Mouse (Mus musculus) ES-CJ7 (cell line): Measurements from ENCODE around the gene Megf8.
"Not testable (repeated sequence)": the region's sequence is repeated elsewhere in the genome, so short reads cannot be mapped to it uniquely, and the experiment has no call there.

Source experiments
- DNase-seq: peaks from one replicate; pipeline ENCODE4 v3.0.0; 2011; ENCODE audit warnings: low read depth, low spot score

Gene Megf8

DNA sequence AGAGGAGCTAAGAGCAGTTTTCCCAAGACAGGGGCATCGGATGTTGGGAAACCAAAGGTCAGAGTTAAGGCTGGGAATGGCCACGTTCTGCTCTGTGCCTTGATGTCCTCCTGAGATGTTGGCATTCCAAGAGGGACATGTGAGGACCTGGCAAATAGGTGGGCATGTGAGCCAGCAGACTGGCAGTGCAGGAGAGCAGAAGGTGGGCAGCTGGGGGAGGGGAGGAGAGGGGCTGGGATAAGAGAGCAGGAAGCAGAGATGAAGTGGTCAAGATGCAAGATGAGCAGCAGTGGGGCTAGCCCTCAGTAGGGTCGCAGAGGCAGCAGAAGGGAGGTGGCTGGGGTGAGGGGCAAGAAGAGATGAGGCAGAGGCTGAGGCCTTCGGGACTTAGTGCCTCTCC is 66.9 kb downstream of the Megf8 start:
- no peak for DNase-seq

DNA sequence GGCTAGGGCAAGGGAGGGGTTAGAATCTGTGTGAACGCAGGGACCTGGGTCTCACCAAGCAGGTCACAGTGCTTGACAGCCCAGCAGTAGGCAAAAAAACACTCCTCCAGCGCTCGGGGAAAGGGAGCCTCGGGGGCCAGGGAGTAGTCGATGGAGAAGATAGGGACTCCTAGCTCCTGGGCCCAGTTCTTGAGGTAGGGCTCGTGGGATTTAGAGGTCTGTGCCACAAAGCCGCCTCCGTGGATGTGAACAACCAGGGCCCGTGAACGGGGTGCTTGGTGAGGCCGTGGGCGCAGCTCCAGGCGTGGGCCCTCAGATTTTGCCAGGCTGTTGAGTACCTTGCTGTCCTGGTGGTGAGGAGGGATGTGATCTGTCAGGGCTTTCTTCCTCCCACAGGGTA is 67.4 kb downstream of the Megf8 start:
- no peak for DNase-seq

GRCm38 (mm10) chr7:25384818-25385217 is 67.9 kb downstream of the Megf8 start:
- no peak for DNase-seq

DNA sequence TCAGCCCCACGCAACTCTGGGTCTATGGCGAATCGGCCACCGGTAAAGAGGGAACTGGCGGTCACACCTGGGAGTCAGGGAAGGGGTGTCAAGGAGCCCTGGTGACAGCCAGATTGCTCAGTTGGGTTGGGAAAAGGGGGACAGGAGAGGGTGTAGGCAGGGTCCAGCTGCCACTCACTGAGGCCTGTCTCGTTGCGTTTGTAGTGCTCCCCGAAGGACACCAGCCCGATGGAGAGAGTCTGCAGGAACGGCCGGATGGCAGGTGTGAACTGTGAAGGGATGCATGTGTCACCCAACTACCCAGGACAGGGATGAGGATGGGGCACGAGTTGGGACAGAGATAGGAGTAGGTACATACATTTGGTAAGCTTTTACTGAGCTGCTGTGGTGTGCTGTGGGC is 68.3 kb downstream of the Megf8 start:
- DNase-seq: no peak

DNA sequence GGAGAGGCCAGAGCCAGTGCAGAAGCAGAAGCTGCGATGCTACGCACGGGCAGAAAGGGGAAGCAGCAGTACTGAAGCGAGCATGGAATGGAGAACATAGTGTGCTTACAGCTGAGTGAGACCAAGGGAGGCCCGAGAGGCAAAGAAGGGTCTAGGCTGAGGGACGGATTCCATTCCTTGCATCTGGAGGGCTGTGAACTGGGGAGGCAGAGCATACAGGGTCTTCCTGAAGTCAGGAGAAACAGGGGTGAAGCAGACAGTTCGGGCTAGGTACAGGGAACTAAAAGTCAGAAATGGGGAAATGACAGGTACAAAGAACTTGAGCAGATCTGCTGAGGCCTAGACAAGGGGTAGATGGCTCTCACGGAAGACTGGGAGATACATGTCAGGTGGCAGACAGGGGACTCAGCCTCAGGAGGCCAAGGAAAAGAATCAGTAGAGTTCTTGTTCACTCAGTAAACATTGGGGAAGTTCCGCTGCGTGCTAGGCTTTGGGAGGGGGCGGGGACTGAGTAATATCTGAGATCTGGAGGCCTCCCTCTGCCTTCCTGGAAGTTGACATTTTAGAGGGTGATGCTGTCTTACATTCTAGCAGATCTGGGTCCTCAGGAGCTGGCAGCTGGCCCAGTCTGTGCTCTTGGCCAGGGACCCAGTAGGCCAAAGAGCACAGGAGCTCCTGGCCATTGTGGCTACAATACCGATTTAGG is 69.0 kb downstream of the Megf8 start:
- no peak for DNase-seq

DNA sequence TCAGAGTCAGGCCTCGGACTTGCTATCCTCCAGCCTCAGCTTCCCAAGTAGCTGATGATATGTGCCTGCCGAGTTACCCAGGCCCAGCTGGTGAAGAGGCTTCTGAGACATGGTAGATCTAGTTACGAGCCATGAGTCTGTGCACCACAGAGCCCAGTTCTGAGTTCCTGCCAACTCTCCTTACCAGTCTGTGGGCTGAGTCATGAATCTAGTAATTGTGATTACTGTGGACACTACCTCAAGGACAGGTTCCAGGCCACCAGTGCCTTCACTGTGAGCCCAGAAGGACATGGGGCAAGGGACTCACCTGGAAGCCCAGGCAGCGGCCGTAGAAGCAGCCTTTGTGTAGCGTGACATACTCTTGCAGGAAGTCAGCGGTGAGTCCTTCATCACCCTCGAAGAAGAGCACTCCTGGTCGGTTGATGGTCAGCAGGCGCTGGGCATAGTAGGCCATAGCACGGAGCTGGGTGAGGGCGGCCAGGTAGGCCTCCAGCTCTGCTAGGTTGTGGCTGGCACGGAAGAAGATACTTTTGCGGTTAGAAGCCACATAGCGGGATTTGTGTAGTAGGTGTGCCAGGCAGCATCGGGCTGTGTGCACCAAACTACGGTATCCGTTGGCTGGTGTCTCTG is 71.0 kb downstream of the Megf8 start:
- DNase-seq: no peak

- no peak for DNase-seq
These were observed 72.0 kb downstream of the Megf8 start for GRCm38 (mm10) chr7:25388916-25389315.

DNA sequence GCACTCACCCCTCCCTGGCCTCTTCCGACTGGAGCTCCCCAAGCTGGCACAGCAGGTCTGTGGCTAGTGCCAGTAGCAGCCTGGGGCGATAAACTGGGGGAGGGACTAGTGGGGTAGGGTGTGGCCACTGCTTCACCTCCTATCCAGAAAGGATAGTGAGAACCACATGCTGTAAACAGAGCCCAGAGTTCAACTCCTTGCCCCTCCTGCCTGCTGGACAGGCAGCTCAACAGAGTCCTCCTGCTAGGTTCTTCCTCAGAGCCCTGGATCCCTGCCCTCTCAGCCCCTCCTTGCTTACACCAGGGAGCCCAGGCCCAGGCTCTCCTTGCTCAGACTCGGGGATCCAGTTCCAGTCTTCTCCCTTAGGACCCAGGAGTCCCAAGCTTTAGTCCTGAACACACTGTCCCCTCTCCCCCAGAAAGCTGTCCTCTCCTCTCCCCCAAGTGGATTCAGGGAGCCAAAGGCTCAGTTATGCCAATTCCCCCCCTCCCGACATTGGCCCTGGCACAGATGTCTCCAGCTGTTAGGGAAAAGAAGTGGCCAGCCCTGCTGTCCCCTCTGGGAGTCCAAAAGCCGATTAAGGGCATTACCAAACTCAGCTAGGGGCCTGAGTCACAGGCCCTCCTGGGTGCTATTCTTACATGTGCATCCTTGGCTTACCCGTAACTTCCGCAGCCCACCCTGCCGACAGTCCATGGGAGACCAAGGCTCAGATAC is 73.2 kb downstream of the Megf8 start:
- no peak for DNase-seq

- DNase-seq: no peak
These were observed 74.0 kb downstream of the Megf8 start for GRCm38 (mm10) chr7:25390986-25391385.

GRCm38 (mm10) chr7:25391856-25392453 is 75.0 kb downstream of the Megf8 start:
- no peak for DNase-seq

DNA sequence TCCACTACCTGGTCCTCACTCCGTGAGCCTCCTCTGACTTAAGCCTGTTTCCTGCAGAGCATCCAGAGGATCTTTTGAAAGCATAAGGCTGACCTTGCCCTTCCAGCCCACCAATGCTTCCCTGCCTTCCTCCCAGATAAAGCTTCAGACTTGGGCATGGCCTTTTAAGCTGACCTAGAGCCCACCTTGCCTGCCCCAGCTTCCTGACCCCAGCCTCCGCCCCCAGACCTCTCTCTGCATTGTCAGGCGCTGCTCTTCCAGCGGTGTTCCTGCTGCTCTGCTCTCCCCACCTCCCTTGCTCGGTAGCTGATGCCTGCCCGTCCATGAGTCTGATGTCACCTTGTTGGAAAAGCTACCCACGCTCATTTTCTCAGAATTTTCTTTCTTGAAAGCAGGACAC is 75.9 kb downstream of the Megf8 start:
- no peak for DNase-seq

GRCm38 (mm10) chr7:25393451-25394210 is 76.7 kb downstream of the Megf8 start:
- DNase-seq: no peak

DNA sequence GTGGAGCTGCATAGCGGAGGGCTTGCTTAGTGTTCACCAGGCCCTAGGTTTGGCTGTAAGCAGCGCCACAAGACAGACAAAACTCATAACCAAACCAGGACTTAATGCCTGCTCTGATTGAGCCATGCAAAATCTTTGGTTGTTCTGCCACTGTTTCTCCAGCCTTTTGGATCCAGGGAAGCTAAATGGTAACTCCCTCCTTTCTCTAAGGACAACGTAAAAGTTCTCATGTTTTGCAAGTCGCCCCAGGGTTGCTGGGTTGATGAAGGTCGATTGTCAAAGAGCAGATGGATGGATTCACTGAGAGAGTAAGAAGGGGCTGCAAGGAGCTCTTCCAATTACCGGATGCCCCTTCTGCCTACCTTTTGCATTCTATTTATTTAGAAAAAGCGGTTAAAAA is 77.8 kb downstream of the Megf8 start:
- DNase-seq: no peak

DNA sequence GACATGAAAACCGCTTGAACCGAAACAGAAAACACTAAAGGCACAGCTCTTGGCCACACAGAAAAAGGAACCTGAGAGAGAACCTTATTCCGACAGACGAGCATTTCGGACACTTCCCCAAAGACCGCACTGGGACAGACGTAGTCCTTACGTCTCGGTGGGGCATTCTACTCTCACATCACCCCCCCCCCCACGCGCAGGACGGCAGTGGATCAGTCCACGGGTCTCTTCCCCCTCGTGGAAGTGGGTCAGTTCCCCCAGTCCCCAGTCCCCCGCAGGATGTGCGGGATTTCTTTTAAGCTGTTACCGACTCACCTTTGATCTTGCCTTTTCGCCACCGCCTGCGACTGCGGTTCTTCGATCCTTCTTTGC is 78.2 kb downstream of the Megf8 start:
- DNase-seq: no peak

DNA sequence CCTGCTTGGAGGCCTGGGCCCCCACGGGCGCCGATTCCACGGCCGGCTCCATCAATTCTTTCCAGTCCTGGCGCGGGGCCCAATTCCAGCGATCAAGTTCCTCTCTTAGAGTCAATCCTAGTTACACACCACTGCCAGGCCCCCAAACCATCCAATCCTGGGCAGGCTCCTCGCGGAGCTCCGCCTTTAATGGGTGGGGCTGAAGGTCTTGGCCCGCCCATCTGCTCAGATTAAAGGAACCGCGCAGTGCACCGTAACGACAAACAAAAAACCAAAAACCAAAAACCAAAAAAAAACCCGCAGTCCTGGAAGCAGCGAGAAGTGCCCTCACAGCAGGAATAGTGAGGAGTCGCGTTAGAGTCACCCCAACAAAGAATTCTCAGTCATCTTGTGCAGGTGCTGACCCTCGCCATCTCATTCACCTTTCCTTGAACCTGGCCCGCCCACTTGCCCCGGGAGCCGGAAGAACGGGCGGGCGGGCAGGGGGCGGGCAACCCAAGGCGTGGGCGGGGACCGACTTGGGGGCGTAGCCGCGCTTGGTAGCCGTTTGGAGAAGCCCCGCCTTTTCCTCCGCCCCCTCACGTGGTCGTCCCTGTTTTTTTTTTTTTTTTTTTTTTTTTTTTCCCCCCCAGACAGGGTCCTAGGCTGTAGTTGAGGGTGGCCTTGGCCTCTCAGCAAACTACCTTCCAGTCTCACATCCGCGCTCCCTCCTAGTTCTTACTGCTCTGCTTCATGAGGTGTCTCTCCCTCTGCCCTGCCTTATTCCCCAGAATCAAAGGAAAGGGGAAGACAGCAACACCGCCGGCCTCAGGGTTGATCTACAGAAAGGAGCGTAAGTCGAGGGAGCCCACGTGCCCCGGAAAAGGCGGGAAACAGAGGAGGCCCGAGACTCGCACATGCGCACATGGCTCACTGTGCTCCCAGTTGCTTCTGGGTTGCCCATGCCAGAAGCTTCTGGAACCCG is 78.9 kb downstream of the Megf8 start:
- DNase-seq: peak; percentile 94

- DNase-seq: peak; percentile 42
These were observed 79.7 kb downstream of the Megf8 start for GRCm38 (mm10) chr7:25396621-25397020.

GRCm38 (mm10) chr7:25398610-25399009 is 81.6 kb downstream of the Megf8 start, which contains the start of gene Lipe:
TSS of gene Lipe (minus strand) at chr7:25398710.
- no peak for DNase-seq

DNA sequence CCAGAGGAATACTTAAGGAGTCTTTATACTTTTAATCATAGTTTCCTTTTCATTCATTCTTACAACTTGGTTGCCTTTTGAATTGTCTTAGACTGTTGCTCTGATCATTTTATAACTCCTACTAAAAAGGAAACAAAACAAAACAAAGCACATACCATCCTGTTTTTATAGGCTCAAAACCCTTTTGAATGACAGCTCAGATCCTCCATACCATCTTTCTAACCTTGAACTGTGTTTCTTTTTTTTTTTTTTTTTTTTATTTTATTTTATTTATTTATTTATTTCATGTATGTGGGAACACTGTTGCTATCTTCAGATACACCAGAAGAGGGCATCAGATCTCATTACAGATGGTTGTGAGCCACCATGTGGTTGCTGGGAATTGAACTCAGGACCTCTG is 82.1 kb downstream of the Megf8 start:
- not testable (repeated sequence) for DNase-seq

- no peak for DNase-seq
These were observed 84.6 kb downstream of the Megf8 start for GRCm38 (mm10) chr7:25401551-25401950.

- no peak for DNase-seq
These were observed 85.0 kb downstream of the Megf8 start for GRCm38 (mm10) chr7:25401986-25402385.
